Mouse (Mus musculus): Measurements from ENCODE around the gene 1700025C18Rik. TPM values are rescaled to one million over a fixed set of nuclear protein-coding genes. Genes with fewer than 3 reads are reported as not detected.

The 1700025C18Rik gene
- polyA plus RNA-seq, 1 experiment from 2014 or later: not detected

- DNase-seq (ENCODE audit: low spot score): no peak
- Histone ChIP-seq H3K4me3 (ENCODE audit: low read depth, low read length) (no peak overlapping the region), H3K36me3 (ENCODE audit: control insufficient read depth, insufficient read depth, low read length) (no peaks in the 10 kb centered on the region), H3K4me1 (replicated peaks; ENCODE audit: control insufficient read depth, insufficient read depth, low read length) (peaks cover 10% of the 10 kb centered on the region; the same call in 1 of the 2 replicates), H3K27ac (ENCODE audit: low read depth, low read length) (no peak overlapping the region), H3K9ac (ENCODE audit: low read depth, low read length) (no peak overlapping the region), H3K9me3 (ENCODE audit: control insufficient read depth, low read length) (no peaks in the 10 kb centered on the region), H3K27me3 (ENCODE audit: control insufficient read depth, insufficient read depth, low read length) (no peaks in the 10 kb centered on the region), H3K4me2 (replicated peaks; ENCODE audit: low read depth, low read length) (no peak overlapping the region)
- WGBS: 63% methylated on average over 4 of the region's 4 CpGs
- no peak for ATAC-seq (ENCODE audit: low FRiP score)
Measured at GRCm38 (mm10) chr2:165037415-165037814, 53.1 kb downstream of the 1700025C18Rik start.

- WGBS: 23% methylated on average over 5 of the region's 5 CpGs
- H3K4me2 ChIP-seq (replicated peaks; ENCODE audit: low read depth, low read length): peak overlapping the region; percentile 32; the same call in 1 of the 2 replicates
- H3K9ac ChIP-seq (ENCODE audit: low read depth, low read length): no peak overlapping the region; the same call in 1 of the 2 replicates
- no peak for DNase-seq (ENCODE audit: low spot score)
- H3K4me1 ChIP-seq (replicated peaks; ENCODE audit: control insufficient read depth, insufficient read depth, low read length): peaks cover 12% of the 10 kb centered on the region; the same call in 1 of the 2 replicates
- peak; percentile 75; the same call in 1 of the 2 replicates for ATAC-seq (ENCODE audit: low FRiP score)
- H3K27me3 ChIP-seq (ENCODE audit: control insufficient read depth, insufficient read depth, low read length): no peaks in the 10 kb centered on the region
- H3K36me3 ChIP-seq (ENCODE audit: control insufficient read depth, insufficient read depth, low read length): no peaks in the 10 kb centered on the region
- H3K4me3 ChIP-seq (ENCODE audit: low read depth, low read length): peak overlapping the region; percentile 98; the same call in 1 of the 2 replicates
- H3K9me3 ChIP-seq (ENCODE audit: control insufficient read depth, low read length): no peaks in the 10 kb centered on the region
- peak overlapping the region; percentile 88 for H3K27ac ChIP-seq (ENCODE audit: low read depth, low read length)
Measured at GRCm38 (mm10) chr2:165035058-165035431, 55.5 kb downstream of the 1700025C18Rik start.

GRCm38 (mm10) chr2:165034131-165035057 is 56.2 kb downstream of the 1700025C18Rik start, which contains the start of gene Ncoa5:
Gene Ncoa5 (minus strand): TSS chr2:165034867.
- under 1% methylated on average over 110 of the region's 111 CpGs for WGBS
- Histone ChIP-seq H3K27ac (ENCODE audit: low read depth, low read length) (peak within 1 kb of the TSS; percentile 88), H3K4me3 (ENCODE audit: low read depth, low read length) (peak within 1 kb of the TSS; percentile 98), H3K36me3 (ENCODE audit: control insufficient read depth, insufficient read depth, low read length) (no peaks in the 10 kb centered on the region), H3K4me1 (replicated peaks; ENCODE audit: control insufficient read depth, insufficient read depth, low read length) (peaks cover 12% of the 10 kb centered on the region; the same call in 1 of the 2 replicates), H3K9ac (ENCODE audit: low read depth, low read length) (peak within 1 kb of the TSS; percentile 99), H3K9me3 (ENCODE audit: control insufficient read depth, low read length) (no peaks in the 10 kb centered on the region), H3K4me2 (replicated peaks; ENCODE audit: low read depth, low read length) (peak within 1 kb of the TSS; percentile 80), H3K27me3 (ENCODE audit: control insufficient read depth, insufficient read depth, low read length) (no peaks in the 10 kb centered on the region)
- ATAC-seq (ENCODE audit: low FRiP score): peak; percentile 96
- DNase-seq (ENCODE audit: low spot score): peak; percentile 99

- ATAC-seq (ENCODE audit: low FRiP score) (no peak), DNase-seq (ENCODE audit: low spot score) (no peak)
- peaks cover 12% of the 10 kb centered on the region; the same call in 1 of the 2 replicates for H3K4me1 ChIP-seq (replicated peaks; ENCODE audit: control insufficient read depth, insufficient read depth, low read length)
- no peaks in the 10 kb centered on the region for H3K36me3 ChIP-seq (ENCODE audit: control insufficient read depth, insufficient read depth, low read length)
- peak overlapping the region; percentile 98 for H3K4me3 ChIP-seq (ENCODE audit: low read depth, low read length)
- no peaks in the 10 kb centered on the region for H3K27me3 ChIP-seq (ENCODE audit: control insufficient read depth, insufficient read depth, low read length)
- WGBS: 50% methylated on average over 6 of the region's 6 CpGs
- H3K4me2 ChIP-seq (replicated peaks; ENCODE audit: low read depth, low read length): peak overlapping the region; percentile 80
- no peaks in the 10 kb centered on the region for H3K9me3 ChIP-seq (ENCODE audit: control insufficient read depth, low read length)
- H3K27ac ChIP-seq (ENCODE audit: low read depth, low read length): no peak overlapping the region
- peak overlapping the region; percentile 99 for H3K9ac ChIP-seq (ENCODE audit: low read depth, low read length)
Measured at GRCm38 (mm10) chr2:165033306-165033705, 57.2 kb downstream of the 1700025C18Rik start.

- ATAC-seq (ENCODE audit: low FRiP score): no peak
- Histone ChIP-seq H3K36me3 (ENCODE audit: control insufficient read depth, insufficient read depth, low read length) (no peaks in the 10 kb centered on the region), H3K4me1 (replicated peaks; ENCODE audit: control insufficient read depth, insufficient read depth, low read length) (peaks cover 12% of the 10 kb centered on the region; the same call in 1 of the 2 replicates), H3K4me2 (replicated peaks; ENCODE audit: low read depth, low read length) (peak overlapping the region; percentile 80), H3K9ac (ENCODE audit: low read depth, low read length) (no peak overlapping the region), H3K27me3 (ENCODE audit: control insufficient read depth, insufficient read depth, low read length) (no peaks in the 10 kb centered on the region), H3K9me3 (ENCODE audit: control insufficient read depth, low read length) (no peaks in the 10 kb centered on the region), H3K27ac (ENCODE audit: low read depth, low read length) (no peak overlapping the region), H3K4me3 (ENCODE audit: low read depth, low read length) (0 out of 2 replicates have a peak overlapping the region, but pooled peaks have one; percentile 8)
- 61% methylated on average over 3 of the region's 3 CpGs for WGBS
- no peak for DNase-seq (ENCODE audit: low spot score)
Measured at GRCm38 (mm10) chr2:165032533-165032932, 58.0 kb downstream of the 1700025C18Rik start.

Other genes starting within 250 kb of the 1700025C18Rik start
- 62.2 and 67.6 TPM in 2 replicates for gene Pltp, start 233.0 kb downstream of the 1700025C18Rik start, polyA plus RNA-seq (2014; fragmentation: Nextera tagmentation; extraction: Ambion mirVana)
- gene Pcif1, start 211.4 kb downstream of the 1700025C18Rik start, polyA plus RNA-seq (2014; fragmentation: Nextera tagmentation; extraction: Ambion mirVana): 58.1 and 60.0 TPM in 2 replicates
- 8.6 and 8.8 TPM in 2 replicates for gene Zfp335, start 179.0 kb downstream of the 1700025C18Rik start, polyA plus RNA-seq (2014; fragmentation: Nextera tagmentation; extraction: Ambion mirVana)
- 1.3 TPM in 2 replicates for gene Mmp9, start 150.0 kb downstream of the 1700025C18Rik start, polyA plus RNA-seq (2014; fragmentation: Nextera tagmentation; extraction: Ambion mirVana)
- gene Slc12a5, start 129.9 kb downstream of the 1700025C18Rik start, polyA plus RNA-seq (2014; fragmentation: Nextera tagmentation; extraction: Ambion mirVana): 7.4 and 7.5 TPM in 2 replicates
- 79.0 and 79.5 TPM in 2 replicates for gene Ncoa5, start 55.9 kb downstream of the 1700025C18Rik start, polyA plus RNA-seq (2014; fragmentation: Nextera tagmentation; extraction: Ambion mirVana)
- 4.6 and 4.9 TPM in 2 replicates for gene Cd40, start 35.1 kb downstream of the 1700025C18Rik start, polyA plus RNA-seq (2014; fragmentation: Nextera tagmentation; extraction: Ambion mirVana)
- 4.6 and 5.6 TPM in 2 replicates for gene Cdh22, start 144.1 kb upstream of the 1700025C18Rik start, polyA plus RNA-seq (2014; fragmentation: Nextera tagmentation; extraction: Ambion mirVana)
- gene Slc35c2, start 197.1 kb upstream of the 1700025C18Rik start, polyA plus RNA-seq (2014; fragmentation: Nextera tagmentation; extraction: Ambion mirVana): 45.8 and 51.0 TPM in 2 replicates
- 76.7 and 78.5 TPM in 2 replicates for gene Elmo2, start 235.7 kb upstream of the 1700025C18Rik start, polyA plus RNA-seq (2014; fragmentation: Nextera tagmentation; extraction: Ambion mirVana)